Mouse (Mus musculus): ENCODE results near the gene Son. TPM values are rescaled to one million over a fixed set of nuclear protein-coding genes. Genes with fewer than 3 reads are reported as not detected.

Son gene
- polyA plus RNA-seq, 1 experiment from 2014 or later: 151 TPM

DNA sequence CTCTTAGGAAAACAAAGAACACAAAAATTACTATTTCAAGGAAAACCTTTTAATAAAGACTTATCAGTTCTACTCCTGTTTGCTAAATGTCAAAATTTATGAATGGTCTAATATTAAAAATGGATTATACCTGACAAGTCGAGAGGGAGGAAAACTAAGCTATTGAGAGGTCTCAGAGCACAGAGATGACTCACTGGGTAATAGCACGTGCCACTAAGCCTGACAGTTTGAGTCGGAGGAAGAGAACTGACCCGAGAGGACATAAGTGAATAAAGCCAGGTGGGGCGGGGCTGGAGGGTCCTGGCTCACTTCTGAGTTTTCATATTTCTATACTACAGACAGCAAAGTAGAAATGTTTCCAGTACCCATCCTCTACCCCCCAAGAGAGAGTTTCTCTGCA, 39.1 kb downstream of the Son start:
- POLR2A ChIA-PET: no interaction called here
- DNase-seq (ENCODE audit: low read depth, low spot score) (no peak), ATAC-seq (no peak)
- no peak for TF ChIP-seq CTCF (IDR thresholded peaks at IDR 0.05)
- CTCF ChIA-PET: interaction anchor here (1.4 kb wide), 1 partner anchor 20 kb away, joined by 3 read pairs; no protein-coding TSS in a partner anchor
- no peaks in the 10 kb centered on the region for H3K27me3 ChIP-seq
- in situ Hi-C loops (cut with MboI; ENCODE audit: low pct_unique_long_range_greater_than_20kb): no loop called here

DNA sequence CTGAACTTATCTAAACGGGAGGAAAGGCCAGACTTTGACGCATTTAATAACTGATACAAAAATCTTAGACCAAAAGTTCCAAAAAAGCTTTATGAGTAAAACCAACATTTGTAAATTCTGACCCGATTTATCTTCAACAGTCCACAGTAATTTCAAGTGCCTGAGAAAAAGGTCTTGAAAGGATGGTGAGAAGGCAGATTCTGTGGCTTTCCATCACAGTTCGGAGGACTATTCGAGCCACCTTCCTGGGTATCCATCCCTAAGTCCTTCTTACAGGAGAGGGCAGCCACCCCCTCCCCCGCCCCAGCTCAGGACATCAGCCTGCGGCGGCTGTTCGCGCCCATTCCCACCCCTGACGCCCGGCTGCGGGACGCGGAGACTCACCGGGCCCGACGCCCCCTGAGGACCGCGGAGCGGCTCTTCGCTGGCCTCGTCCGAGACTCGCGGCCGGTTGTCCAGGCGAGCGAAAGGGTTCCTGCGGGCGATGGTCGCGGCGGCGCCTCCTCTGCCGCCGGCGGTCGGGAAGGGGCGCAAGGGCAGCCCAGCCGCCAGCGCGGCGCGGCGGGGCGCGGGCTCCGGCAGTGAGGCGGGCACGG, 40.8 kb downstream of the Son start:
- DNase-seq (ENCODE audit: low read depth, low spot score): no peak
- ChIA-PET POLR2A (no interaction called here), CTCF (no interaction called here)
- no peak for TF ChIP-seq CTCF (IDR thresholded peaks at IDR 0.05)
- peak; percentile 41 for ATAC-seq
- no peaks in the 10 kb centered on the region for H3K27me3 ChIP-seq
- in situ Hi-C loops (cut with MboI; ENCODE audit: low pct_unique_long_range_greater_than_20kb): no loop called here

DNA sequence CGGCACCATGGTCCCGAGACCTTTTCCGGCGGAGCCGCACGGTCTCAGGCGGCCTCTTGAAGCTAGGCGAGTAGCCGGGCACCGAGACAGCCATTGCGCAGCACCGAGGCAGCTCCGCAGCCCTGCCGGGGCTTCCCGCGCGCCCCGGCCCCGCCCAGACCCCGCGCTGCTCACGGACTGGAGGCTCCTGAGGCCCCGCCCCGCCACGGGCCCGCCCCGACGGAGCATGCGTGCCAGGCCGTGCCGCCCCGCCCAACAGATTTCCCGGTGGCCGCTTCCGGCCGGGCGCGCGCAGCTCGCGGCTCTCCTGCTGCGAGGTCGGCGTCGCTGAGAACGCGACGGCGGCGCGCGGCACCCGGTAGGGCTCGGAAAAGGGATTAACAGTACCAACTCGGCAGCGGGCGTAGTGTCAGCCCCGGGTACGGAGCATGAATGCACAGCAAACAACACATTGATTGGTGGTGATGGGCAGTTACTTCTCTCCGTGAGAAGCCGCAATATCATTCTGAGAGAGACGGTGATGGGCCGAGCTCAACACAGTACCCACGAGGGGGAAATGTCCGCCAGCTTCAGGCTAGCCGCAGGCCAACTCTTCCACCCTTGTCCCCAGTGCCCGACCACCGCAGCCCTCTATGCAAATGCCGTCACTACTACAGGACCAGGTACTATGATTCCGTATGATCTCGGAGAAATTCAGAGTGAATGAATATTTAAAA, 41.5 kb downstream of the Son start, which contains the start of gene Donson:
TSS of gene Donson (minus strand) at position 152 of the 716 bp plus-strand sequence.
- no peaks in the 10 kb centered on the region for H3K27me3 ChIP-seq
- DNase-seq (ENCODE audit: low read depth, low spot score) (peak; percentile 17), ATAC-seq (peak; percentile 97)
- in situ Hi-C loops (cut with MboI; ENCODE audit: low pct_unique_long_range_greater_than_20kb): no loop called here
- ChIA-PET CTCF (no interaction called here), POLR2A (no interaction called here)
- TF ChIP-seq CTCF (IDR thresholded peaks at IDR 0.05): no peak

DNA sequence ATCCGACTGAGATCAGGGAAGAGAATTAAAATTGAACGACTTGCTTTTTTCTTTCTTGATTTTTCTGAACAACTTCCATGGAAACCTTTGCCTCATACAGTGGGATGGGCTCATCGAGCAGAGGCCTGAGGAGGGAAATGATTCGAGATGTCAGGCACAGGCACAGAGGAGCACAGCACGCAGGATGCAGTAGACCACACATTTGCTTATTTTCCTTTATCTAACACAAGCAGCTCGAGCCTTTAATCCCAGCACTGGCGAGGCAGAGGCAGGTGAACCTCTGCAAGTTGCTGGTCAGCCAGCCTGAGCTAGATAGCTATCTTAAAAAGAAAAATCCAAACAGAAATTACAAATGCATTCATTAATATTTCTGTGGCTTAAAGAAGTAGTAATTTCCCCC, 42.5 kb downstream of the Son start:
- no peak for TF ChIP-seq CTCF (IDR thresholded peaks at IDR 0.05)
- no peaks in the 10 kb centered on the region for H3K27me3 ChIP-seq
- no peak for DNase-seq (ENCODE audit: low read depth, low spot score)
- POLR2A ChIA-PET: no interaction called here
- ATAC-seq: no peak
- in situ Hi-C loops (cut with MboI; ENCODE audit: low pct_unique_long_range_greater_than_20kb): no loop called here
- CTCF ChIA-PET: no interaction called here

DNA sequence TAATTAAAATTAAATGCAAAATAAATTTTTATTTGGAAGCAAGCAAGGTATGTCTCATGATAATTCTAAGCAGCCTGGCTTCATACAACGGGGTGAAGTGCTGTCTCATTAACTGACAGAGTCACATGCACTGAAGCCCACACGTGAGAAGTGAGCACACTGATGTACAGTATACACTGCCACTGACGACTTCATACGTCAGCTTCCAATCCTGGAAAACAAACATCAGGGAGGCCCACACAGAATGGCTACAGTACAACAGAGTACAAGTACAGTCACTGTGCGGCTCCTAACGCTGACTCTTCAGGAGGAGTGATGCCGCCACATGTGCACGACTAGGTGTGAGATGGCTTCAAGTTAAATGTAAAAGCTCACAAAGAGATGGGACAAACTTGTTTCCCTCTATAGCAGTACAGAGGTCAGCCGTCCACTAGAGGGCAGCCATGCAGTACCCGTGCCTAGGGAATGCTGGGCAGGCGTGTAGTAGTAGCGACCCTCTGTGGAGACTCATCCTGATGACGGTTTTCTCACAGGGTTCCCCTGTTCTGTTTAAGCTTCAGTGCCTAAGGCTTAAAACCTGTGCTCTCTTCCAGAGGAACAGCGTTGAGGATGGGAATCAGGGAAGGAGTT, 47.3 kb downstream of the Son start:
- TF ChIP-seq CTCF (IDR thresholded peaks at IDR 0.05): peak; percentile 84
- ChIA-PET CTCF (interaction anchor here (0.8 to 2.6 kb wide), 6 partner anchors 10 to 223 kb away, joined by 3 to 11 read pairs (median 6); no protein-coding TSS in a partner anchor), POLR2A (interaction anchor here (0.6 kb wide), 1 partner anchor 224 kb away, joined by 3 read pairs; no protein-coding TSS in a partner anchor)
- ATAC-seq (peak; percentile 62), DNase-seq (ENCODE audit: low read depth, low spot score) (peak; percentile 50)
- in situ Hi-C loops (cut with MboI; ENCODE audit: low pct_unique_long_range_greater_than_20kb): no loop called here
- H3K27me3 ChIP-seq: no peaks in the 10 kb centered on the region

DNA sequence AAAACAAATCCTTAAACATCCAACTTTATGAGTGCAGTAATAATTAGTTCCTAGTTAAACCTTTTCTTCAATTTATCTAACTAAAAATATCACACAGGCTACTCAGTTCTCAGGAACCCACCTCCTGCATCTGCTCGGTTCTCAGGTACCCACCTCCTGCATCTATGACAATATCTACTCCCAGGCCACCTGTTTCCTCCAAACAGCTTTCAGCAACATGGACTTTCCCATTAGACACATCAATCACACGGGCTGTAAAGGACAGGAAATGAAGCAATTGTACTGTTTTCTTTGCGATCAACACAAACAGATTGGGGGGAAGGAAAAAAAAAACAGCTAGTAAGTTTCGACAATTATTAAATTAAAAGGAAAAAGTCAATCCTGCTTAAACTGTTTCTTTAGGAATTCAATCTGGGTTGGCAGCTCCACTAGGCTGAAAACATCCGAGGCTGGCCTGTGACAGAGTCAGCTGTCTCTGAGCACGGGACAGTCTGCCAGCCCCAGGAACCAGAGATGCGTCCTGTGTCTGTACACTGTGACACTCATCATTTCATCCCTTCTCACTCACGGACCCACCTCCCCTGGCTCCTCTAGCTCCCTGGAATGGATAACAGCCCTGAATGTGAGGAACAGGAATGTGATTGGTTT, 47.9 kb downstream of the Son start:
- no peak for ATAC-seq
- no peak for TF ChIP-seq CTCF (IDR thresholded peaks at IDR 0.05)

DNA sequence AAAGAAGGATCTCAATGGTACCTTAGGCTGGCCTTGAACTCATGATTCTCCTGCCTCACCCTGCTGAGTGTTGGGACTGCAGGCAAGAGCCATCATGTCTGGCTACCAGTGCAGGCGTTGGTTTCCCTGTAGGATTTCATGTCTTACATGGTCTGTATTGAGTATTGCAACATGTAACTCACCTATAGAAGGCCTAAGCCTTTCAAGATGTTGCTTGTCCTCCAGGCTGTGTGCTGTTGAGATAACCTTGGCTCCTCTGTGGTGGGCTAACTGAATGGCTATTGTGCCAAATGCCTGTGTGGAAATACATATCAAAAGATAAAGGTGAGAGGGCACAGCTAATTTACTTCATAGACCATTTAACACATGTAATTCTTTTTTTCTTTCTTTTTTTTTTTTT, 51.7 kb downstream of the Son start:
- ChIA-PET POLR2A (no interaction called here), CTCF (interaction anchor here (1.2 to 1.3 kb wide), 2 partner anchors 13 to 149 kb away, joined by 3 read pairs; no protein-coding TSS in a partner anchor)
- in situ Hi-C loops (cut with MboI; ENCODE audit: low pct_unique_long_range_greater_than_20kb): no loop called here
- ATAC-seq (no peak), DNase-seq (ENCODE audit: low read depth, low spot score) (no peak)
- no peaks in the 10 kb centered on the region for H3K27me3 ChIP-seq
- TF ChIP-seq CTCF (IDR thresholded peaks at IDR 0.05): no peak

More for the DNA sequence above, 47.9 kb downstream of the Son start:
- POLR2A ChIA-PET: interaction anchor here (0.6 kb wide), 1 partner anchor 224 kb away, joined by 3 read pairs; no protein-coding TSS in a partner anchor
- DNase-seq (ENCODE audit: low read depth, low spot score): no peak
- in situ Hi-C loops (cut with MboI; ENCODE audit: low pct_unique_long_range_greater_than_20kb): no loop called here
- H3K27me3 ChIP-seq: no peaks in the 10 kb centered on the region
- CTCF ChIA-PET: interaction anchor here (1.5 to 2.6 kb wide), 5 partner anchors 11 to 192 kb away, joined by 4 to 11 read pairs (median 8); no protein-coding TSS in a partner anchor

DNA sequence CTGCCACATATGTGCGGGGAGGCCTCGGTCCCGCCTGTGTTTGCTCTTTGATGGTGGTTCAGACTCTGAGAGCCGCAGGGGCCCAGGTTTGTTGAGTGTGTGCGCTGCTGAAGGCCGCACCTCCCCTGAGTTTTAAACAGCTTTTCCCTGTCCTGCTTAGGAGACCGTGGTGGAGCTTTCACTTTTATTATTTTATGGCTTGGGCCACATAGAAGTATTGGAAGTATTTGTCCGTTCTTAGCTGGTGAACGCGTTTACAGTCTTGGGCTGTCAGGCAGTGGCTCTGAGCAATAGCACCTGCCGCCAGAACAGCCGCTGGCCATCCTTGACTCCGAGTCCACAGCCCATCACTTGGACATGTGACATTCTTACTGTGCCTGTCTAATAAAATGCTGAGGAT, 54.6 kb downstream of the Son start:
- POLR2A ChIA-PET: no interaction called here
- no peak for ATAC-seq
- DNase-seq (ENCODE audit: low read depth, low spot score): no peak
- no peak for TF ChIP-seq CTCF (IDR thresholded peaks at IDR 0.05)
- CTCF ChIA-PET: no interaction called here
- H3K27me3 ChIP-seq: no peaks in the 10 kb centered on the region
- in situ Hi-C loops (cut with MboI; ENCODE audit: low pct_unique_long_range_greater_than_20kb): loop anchor here (5.0 kb wide), 1 partner anchor 220 kb away; no protein-coding TSS in a partner anchor

DNA sequence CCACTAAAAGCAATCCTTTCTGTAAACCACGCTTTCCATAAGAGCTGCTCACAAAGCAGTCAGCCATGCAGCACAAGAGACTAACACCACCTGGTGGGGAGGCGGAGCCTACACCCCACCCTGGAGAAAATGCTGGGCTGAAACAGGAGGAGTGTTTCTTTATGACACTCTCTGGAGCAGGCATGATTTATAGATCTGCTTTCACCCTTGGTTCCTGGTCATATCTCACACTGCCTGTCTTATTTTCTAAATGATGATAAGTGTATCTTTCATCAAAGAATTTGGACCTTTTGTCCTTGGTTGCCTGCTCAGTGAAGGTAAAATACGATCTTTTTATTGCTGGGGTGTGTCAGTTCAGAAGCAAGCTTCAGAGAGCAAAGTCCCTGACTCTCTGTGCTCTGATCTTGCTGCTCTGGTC, 55.5 kb downstream of the Son start:
- no peak for TF ChIP-seq CTCF (IDR thresholded peaks at IDR 0.05)
- ATAC-seq (no peak), DNase-seq (ENCODE audit: low read depth, low spot score) (no peak)
- ChIA-PET POLR2A (no interaction called here), CTCF (no interaction called here)
- H3K27me3 ChIP-seq: no peaks in the 10 kb centered on the region
- in situ Hi-C loops (cut with MboI; ENCODE audit: low pct_unique_long_range_greater_than_20kb): loop anchor here (5.0 kb wide), 1 partner anchor 220 kb away; no protein-coding TSS in a partner anchor

DNA sequence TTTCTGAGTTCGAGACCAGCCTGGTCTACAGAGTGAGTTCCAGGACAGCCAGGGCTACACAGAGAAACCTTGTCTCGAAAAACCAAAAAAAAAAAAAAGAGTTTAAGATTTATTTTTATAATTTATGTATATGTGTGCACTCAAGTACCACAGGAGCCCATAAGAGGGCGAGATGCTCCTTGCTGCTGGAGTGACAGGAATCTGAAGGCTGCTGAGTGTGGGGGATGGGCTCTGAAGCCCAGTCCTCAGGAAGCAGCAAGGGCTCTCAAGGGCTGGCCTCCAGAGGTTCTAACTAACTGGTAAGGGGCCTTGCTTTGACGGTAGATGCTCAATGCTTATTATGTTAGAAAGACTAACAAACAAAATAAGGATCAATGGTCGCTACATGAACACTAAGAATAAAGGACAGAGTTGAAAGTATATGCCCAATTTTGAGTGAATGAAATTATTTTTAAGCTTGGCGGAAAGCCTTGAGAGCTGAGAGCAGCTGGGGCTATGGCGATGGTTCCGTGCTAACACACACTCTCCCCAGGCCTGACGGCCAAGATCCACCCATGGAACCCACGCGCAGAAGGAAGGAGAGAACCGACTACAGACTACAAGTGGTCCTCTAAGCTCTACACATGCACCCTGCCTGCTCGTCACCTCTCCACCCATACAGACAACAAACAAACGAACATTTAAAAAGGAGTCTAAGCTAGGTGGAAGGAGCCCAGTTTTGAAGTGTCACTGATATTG, 57.5 kb downstream of the Son start:
- TF ChIP-seq CTCF (IDR thresholded peaks at IDR 0.05): no peak
- CTCF ChIA-PET: interaction anchor here (2.5 kb wide), 1 partner anchor 10 kb away, joined by 11 read pairs; no protein-coding TSS in a partner anchor
- in situ Hi-C loops (cut with MboI; ENCODE audit: low pct_unique_long_range_greater_than_20kb): loop anchor here (5.0 kb wide), 1 partner anchor 218 kb away; no protein-coding TSS in a partner anchor
- POLR2A ChIA-PET: no interaction called here
- DNase-seq (ENCODE audit: low read depth, low spot score) (no peak), ATAC-seq (no peak)
- H3K27me3 ChIP-seq: no peaks in the 10 kb centered on the region

All from Patski (cell line).